Mouse (Mus musculus): ENCODE results near the gene Rin3. TPM values are rescaled to one million over a fixed set of nuclear protein-coding genes. Genes with fewer than 3 reads are reported as not detected.

The Rin3 gene
- polyA plus RNA-seq, 1 experiment from 2014 or later, result 4.6 TPM

DNA sequence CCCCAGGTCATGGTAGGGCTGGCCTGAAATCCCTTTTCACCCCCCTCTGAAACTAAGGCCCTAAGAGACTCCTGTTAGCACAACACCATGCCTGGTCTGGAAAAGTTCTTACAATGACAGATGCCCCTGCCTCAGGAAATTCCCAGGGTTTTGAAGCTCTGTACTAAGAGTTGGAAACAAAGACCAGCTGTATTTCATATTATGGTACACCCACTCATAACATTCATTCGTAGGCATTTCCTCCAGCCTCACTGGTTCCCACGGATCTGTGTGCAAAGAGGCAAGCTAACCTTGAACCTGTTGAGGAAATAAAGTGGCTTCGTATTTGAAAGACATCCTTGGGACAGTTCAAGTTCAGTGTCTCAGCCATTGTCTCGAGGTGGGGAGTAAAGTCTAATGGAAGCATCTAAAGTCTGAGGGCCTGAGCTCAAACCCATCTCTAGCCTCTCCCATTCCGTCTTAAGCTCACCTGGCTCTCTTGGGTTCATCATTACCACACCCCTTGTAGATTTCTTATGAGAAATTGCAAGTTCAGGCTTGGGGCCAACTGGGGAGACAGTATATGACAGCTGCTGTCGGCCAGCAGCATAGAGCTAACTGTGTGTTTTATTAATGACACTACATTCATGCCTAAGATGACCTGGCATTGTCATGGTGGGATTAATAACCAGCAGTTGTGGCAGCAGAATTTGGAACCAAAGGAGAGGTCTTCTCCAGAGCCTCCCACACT lies 41.5 kb downstream of the Rin3 start:
- peaks cover 4% of the 10 kb centered on the region for H3K4me1 ChIP-seq (replicated peaks)
- H3K9ac ChIP-seq, result no peak overlapping the region
- no peak overlapping the region for H3K4me3 ChIP-seq
- no peaks in the 10 kb centered on the region for H3K27me3 ChIP-seq
- H3K9me3 ChIP-seq, result no peaks in the 10 kb centered on the region
- H3K4me2 ChIP-seq, result no peak overlapping the region
- no peak for ATAC-seq (ENCODE audit: low read depth)
- WGBS, result 72% methylated on average over 6 of the region's 6 CpGs
- H3K36me3 ChIP-seq, result no peaks in the 10 kb centered on the region
- H3K27ac ChIP-seq (replicated peaks), result 0 out of 2 replicates have a peak overlapping the region, but pooled peaks have one; percentile 18

DNA sequence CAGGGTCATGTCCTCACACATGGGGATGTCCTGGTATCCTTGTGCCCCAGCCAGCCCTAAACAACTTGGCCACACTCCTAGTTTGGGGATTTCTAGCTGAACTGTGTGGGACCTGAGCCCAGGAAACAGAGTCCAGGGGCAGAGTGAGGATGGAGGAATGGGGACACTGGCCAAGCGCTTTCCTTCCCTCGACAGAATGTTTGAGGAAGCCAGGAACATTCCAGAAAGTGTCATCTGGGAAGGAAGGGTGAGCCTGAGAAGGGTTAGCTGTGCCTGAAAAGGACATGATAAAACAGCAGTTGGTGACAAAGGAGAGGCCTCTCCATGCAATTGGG lies 42.0 kb downstream of the Rin3 start:
- peaks cover 4% of the 10 kb centered on the region for H3K4me1 ChIP-seq (replicated peaks)
- H3K27ac ChIP-seq (replicated peaks), result no peak overlapping the region
- H3K4me2 ChIP-seq, result no peak overlapping the region
- ATAC-seq (ENCODE audit: low read depth), result no peak
- WGBS, result 91% methylated on average over 2 of the region's 2 CpGs
- H3K9ac ChIP-seq, result no peak overlapping the region
- no peaks in the 10 kb centered on the region for H3K9me3 ChIP-seq
- no peak overlapping the region for H3K4me3 ChIP-seq
- no peaks in the 10 kb centered on the region for H3K36me3 ChIP-seq
- H3K27me3 ChIP-seq, result no peaks in the 10 kb centered on the region

DNA sequence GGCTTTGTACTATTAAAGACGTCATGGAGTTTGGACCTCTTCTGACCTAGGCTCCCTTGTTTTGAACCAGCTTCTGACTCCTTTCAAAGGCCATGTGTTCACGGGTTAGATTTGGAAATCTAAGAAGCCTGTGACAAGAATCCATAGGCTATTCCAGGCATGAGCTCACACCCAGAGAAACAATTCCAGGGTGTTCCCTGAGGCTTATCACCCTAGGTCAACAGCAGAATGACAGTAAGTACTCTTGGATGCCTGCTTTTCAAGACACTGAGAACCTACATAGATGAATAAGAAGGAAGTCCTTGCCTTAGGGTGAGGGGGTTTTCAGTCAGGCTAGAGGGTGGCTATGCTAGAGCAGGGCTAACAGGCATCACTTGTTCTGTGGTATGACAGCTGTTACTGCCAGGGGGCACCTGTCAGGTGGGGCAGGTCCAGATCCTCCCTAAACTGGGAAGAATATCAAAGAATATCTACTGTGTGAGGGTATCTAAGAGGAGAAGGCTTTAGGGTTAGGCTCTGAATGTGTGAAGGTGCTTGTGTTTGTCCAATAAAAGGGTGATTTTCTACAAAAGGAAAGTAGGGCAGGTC lies 44.0 kb downstream of the Rin3 start:
- WGBS, result 79% methylated on average over 2 of the region's 2 CpGs

DNA sequence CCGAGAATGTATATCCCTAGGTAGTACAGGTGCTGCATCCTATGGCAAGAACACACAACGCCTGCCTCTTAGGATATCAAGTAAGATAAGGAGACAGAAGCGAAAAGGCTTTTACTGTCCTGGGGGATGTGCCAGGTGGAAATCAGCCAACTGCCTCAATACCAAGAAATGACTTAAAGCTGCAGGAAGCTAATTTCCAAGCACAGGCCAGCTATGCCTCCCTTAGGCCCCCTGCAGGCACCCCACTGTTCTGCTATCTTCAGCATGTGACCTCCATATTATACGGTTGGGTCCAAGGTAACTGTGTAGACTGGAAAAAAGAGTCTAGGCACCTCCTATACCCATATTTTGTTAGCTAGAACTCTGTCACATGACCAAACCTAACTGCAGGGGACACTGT lies 44.7 kb downstream of the Rin3 start:
- WGBS, result 78% methylated on average over 4 of the region's 4 CpGs
- ATAC-seq (ENCODE audit: low read depth), result no peak

More for the DNA sequence above, 44.0 kb downstream of the Rin3 start:
- ATAC-seq (ENCODE audit: low read depth), result no peak
- Histone ChIP-seq H3K9ac (no peak overlapping the region), H3K27ac (replicated peaks) (no peak overlapping the region), H3K36me3 (no peaks in the 10 kb centered on the region), H3K4me3 (no peak overlapping the region), H3K4me2 (no peak overlapping the region), H3K27me3 (no peaks in the 10 kb centered on the region), H3K4me1 (replicated peaks) (peaks cover 4% of the 10 kb centered on the region), H3K9me3 (no peaks in the 10 kb centered on the region)

DNA sequence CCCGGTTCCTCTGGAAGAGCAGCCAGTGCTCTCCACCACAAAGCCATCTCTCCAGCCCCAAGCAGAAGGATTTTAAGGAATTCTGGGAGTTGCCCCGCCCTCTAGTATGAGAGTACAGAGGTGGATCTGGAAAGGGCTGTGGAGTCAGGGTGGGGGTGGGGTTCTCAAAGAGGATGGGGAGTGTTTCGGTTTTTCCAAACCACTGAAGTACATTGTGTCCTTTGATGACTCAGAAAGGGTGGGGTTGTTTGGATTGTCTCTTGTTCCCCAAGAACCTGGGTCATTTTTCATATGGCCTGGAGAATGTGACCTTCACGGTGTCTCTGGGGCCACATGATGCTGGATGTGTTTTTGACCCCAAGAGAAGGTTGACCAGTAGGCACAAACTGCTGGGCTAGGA lies 45.2 kb downstream of the Rin3 start:
- Histone ChIP-seq H3K27ac (replicated peaks) (no peak overlapping the region), H3K4me2 (no peak overlapping the region), H3K36me3 (no peaks in the 10 kb centered on the region), H3K9me3 (no peaks in the 10 kb centered on the region), H3K4me3 (no peak overlapping the region), H3K9ac (no peak overlapping the region), H3K4me1 (replicated peaks) (peaks cover 4% of the 10 kb centered on the region), H3K27me3 (no peaks in the 10 kb centered on the region)
- 86% methylated on average over 4 of the region's 4 CpGs for WGBS
- ATAC-seq (ENCODE audit: low read depth), result no peak

More for the DNA sequence above, 44.7 kb downstream of the Rin3 start:
- no peaks in the 10 kb centered on the region for H3K9me3 ChIP-seq
- no peak overlapping the region for H3K4me3 ChIP-seq
- peaks cover 4% of the 10 kb centered on the region for H3K4me1 ChIP-seq (replicated peaks)
- no peak overlapping the region for H3K9ac ChIP-seq
- H3K36me3 ChIP-seq, result no peaks in the 10 kb centered on the region
- H3K27me3 ChIP-seq, result no peaks in the 10 kb centered on the region
- no peak overlapping the region for H3K4me2 ChIP-seq
- no peak overlapping the region for H3K27ac ChIP-seq (replicated peaks)

DNA sequence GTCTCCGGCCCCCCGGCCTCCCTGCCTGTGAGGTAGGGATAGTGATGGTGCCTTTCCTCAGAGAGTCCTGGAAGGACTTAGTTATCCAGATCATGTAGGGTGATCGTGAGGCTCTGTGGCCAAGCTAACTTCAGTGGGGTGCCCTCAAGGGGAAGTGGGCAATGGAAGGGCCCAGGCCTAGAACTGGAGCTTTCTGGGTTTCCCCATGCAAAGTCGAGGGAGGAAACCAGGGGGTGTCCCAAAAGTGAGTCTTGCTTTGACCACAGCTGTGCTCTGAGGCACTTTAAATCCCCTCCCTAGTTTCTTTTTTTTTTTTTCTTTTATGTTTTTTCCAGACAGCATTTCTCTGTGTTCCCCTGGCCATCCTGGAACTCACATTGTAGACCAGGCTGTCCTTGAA lies 47.3 kb downstream of the Rin3 start:
- H3K36me3 ChIP-seq, result no peaks in the 10 kb centered on the region
- no peaks in the 10 kb centered on the region for H3K27me3 ChIP-seq
- peaks cover 4% of the 10 kb centered on the region for H3K4me1 ChIP-seq (replicated peaks)
- WGBS, result 91% methylated on average over 4 of the region's 4 CpGs
- no peak overlapping the region for H3K4me2 ChIP-seq
- no peak overlapping the region for H3K9ac ChIP-seq
- H3K9me3 ChIP-seq, result no peaks in the 10 kb centered on the region
- H3K27ac ChIP-seq (replicated peaks), result no peak overlapping the region
- no peak overlapping the region for H3K4me3 ChIP-seq
- no peak for ATAC-seq (ENCODE audit: low read depth)

DNA sequence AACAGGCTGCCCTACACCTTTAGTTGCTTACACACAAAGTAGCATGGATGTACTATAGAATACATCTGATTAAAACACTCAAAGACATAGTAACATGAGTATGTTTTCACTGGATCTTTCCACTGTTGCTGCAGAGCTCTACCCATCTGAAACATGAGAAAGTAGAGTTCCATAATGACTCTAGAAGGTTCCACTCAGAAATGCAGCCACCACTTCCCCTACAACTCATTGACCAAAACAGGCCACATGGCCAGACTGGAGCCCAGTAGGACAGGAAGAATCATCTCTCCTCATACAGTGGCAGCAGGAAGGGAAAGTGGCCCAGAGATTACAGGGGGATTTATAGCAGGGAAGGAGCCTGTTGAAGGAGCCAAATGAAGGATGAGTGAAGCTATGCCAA lies 47.9 kb downstream of the Rin3 start:
- H3K4me1 ChIP-seq (replicated peaks), result peaks cover 4% of the 10 kb centered on the region
- no peaks in the 10 kb centered on the region for H3K27me3 ChIP-seq
- H3K9ac ChIP-seq, result no peak overlapping the region
- no peaks in the 10 kb centered on the region for H3K36me3 ChIP-seq
- H3K4me3 ChIP-seq, result no peak overlapping the region
- no peaks in the 10 kb centered on the region for H3K9me3 ChIP-seq
- ATAC-seq (ENCODE audit: low read depth), result no peak
- no peak overlapping the region for H3K4me2 ChIP-seq
- H3K27ac ChIP-seq (replicated peaks), result no peak overlapping the region

DNA sequence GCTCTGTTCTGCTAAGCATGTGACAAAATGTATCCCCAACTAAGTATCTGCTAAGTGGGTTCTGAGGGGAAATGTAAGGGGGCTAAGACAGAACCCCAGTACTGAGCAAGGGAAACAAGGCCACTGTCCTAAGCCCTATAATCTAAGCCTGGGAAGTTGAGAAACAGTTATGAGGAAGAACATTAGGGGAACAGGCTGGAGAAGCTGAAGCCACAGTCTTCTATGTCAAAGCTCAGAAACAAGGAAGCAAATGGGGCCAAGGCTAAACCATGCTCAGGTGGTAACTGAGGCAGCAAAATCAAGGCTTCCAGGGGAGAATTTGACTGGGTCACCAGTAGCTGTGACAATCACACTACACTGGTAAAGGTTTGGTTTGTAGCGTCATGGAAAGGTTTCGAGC lies 50.3 kb downstream of the Rin3 start:
- H3K4me3 ChIP-seq, result no peak overlapping the region
- H3K4me2 ChIP-seq, result no peak overlapping the region
- no peaks in the 10 kb centered on the region for H3K27me3 ChIP-seq
- WGBS, result 96% methylated on average over 2 of the region's 2 CpGs
- no peak for ATAC-seq (ENCODE audit: low read depth)
- H3K36me3 ChIP-seq, result no peaks in the 10 kb centered on the region
- H3K9ac ChIP-seq, result no peak overlapping the region
- H3K27ac ChIP-seq (replicated peaks), result no peak overlapping the region
- H3K9me3 ChIP-seq, result no peaks in the 10 kb centered on the region
- no peaks in the 10 kb centered on the region for H3K4me1 ChIP-seq (replicated peaks)

DNA sequence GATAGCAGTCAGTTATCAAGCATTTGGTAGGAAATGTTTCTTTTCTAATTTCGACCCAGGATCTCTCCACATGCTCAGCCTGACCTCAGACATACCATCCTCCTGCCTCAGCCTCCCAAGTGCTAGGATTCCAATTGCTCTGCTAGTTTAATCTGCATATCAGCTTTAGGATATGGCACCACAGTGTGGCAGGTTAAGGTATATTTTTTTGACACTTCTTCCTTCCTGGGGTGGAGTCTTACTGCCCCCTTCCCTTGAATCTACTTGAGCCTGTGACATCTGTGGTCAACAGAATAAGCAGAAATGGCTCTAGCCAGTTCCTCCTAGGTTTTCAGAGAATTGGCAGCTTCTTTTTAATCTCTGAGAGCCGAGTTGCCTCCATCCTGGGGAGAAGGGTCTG lies 56.2 kb downstream of the Rin3 start:
- H3K27me3 ChIP-seq, result no peaks in the 10 kb centered on the region
- peaks cover 7% of the 10 kb centered on the region for H3K4me1 ChIP-seq (replicated peaks)
- H3K4me3 ChIP-seq, result no peak overlapping the region
- 82% methylated on average over 2 of the region's 2 CpGs for WGBS
- H3K9ac ChIP-seq, result no peak overlapping the region
- ATAC-seq (ENCODE audit: low read depth), result no peak
- no peak overlapping the region for H3K4me2 ChIP-seq
- no peaks in the 10 kb centered on the region for H3K9me3 ChIP-seq
- no peak overlapping the region for H3K27ac ChIP-seq (replicated peaks)
- H3K36me3 ChIP-seq, result no peaks in the 10 kb centered on the region

DNA sequence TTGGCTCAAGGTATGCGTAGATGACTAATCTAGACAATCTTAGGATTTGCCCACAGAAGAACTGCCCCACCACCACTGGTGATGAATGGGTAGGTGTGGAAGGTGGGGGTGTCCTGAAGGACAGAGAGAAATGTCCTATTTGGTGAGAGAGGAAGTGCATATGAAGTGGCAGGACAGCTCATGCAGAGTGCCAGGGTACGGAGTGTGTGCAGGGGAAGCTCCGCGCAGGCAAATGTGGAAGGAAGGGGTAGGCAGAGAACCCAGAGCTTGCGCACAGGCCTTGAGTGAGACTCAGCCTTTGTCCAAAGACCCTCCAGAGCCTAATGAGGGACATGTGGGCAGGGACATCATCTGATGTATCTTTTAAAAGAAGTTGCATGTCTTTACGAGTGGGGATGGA lies 57.6 kb downstream of the Rin3 start:
- 90% methylated on average over 6 of the region's 6 CpGs for WGBS
- H3K4me1 ChIP-seq (replicated peaks), result peaks cover 7% of the 10 kb centered on the region
- no peaks in the 10 kb centered on the region for H3K9me3 ChIP-seq
- no peak for ATAC-seq (ENCODE audit: low read depth)
- H3K27me3 ChIP-seq, result no peaks in the 10 kb centered on the region
- no peak overlapping the region for H3K4me2 ChIP-seq
- H3K9ac ChIP-seq, result no peak overlapping the region
- no peaks in the 10 kb centered on the region for H3K36me3 ChIP-seq
- H3K27ac ChIP-seq (replicated peaks), result no peak overlapping the region
- H3K4me3 ChIP-seq, result no peak overlapping the region

DNA sequence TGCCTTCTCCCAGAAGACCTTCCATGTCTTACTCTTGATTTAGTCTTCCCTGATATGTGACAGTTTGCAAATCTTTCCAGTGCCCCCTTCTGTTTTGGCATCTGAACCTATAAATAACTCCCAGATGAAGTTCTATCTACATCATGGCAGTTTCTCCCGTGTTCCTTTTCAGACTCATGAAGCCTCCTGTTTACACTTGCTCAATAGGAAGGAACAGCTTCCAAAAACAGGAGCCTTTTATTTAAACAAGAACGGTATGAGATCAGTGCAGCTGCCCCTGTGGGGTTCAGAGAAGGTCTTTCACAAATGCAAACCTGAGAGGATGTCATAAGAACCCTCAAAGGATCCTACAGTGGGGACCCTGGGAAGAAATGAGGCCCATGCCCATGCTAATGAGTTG lies 59.3 kb downstream of the Rin3 start:
- Histone ChIP-seq H3K4me3 (no peak overlapping the region), H3K36me3 (no peaks in the 10 kb centered on the region), H3K4me2 (no peak overlapping the region), H3K27ac (replicated peaks) (no peak overlapping the region), H3K9me3 (no peaks in the 10 kb centered on the region), H3K4me1 (replicated peaks) (peaks cover 7% of the 10 kb centered on the region), H3K9ac (no peak overlapping the region), H3K27me3 (no peaks in the 10 kb centered on the region)
- ATAC-seq (ENCODE audit: low read depth), result no peak
- WGBS, result 67% methylated on average over 2 of the region's 2 CpGs

DNA sequence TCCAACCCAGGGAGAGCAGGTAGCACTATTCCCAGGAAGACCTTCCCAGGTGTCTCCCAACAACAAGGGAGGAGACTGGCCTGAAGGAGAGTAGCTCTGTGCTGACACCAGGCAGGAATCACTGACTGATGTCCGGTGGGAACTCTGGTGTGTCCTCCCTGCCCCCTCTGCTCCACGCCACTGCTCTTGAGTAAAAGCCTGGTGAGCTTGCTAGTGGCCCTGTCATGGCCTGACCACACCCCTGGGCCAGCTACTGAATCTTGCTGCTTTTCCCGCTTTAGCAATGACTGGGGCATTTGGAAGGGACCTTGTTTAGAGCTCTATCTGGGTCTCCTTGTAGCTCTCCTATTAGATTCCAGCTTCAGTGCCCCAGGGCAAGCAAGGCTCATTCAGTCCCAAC lies 59.8 kb downstream of the Rin3 start:
- H3K27ac ChIP-seq (replicated peaks), result no peak overlapping the region
- WGBS, result 75% methylated on average over 3 of the region's 3 CpGs
- no peak overlapping the region for H3K9ac ChIP-seq
- H3K4me2 ChIP-seq, result no peak overlapping the region
- H3K27me3 ChIP-seq, result no peaks in the 10 kb centered on the region
- H3K4me1 ChIP-seq (replicated peaks), result peaks cover 7% of the 10 kb centered on the region
- H3K4me3 ChIP-seq, result no peak overlapping the region
- no peak for ATAC-seq (ENCODE audit: low read depth)
- no peaks in the 10 kb centered on the region for H3K9me3 ChIP-seq
- H3K36me3 ChIP-seq, result no peaks in the 10 kb centered on the region
